Mouse (Mus musculus) lung, adult 2 months (tissue): ENCODE data around the gene Adgrg6.

Source experiments
- CTCF ChIP-seq: fragments of 200-500 bp; IDR thresholded peaks from 2 replicates; pipeline ENCODE4 v1.5.1; 2011; ENCODE audit warnings: mild to moderate bottlenecking, low read length, control low read depth; ENCODE audit not compliant: insufficient read depth
- POLR2A ChIP-seq: fragments of 200-500 bp; IDR thresholded peaks from 2 replicates; pipeline ENCODE4 v1.6.1; 2011; ENCODE audit warnings: low read depth, mild to moderate bottlenecking, control low read depth, low read length, borderline replicate concordance; ENCODE audit errors: extremely low read depth

- TF ChIP-seq CTCF (no peak), POLR2A (no peak)
These were observed 182.2 kb downstream of the Adgrg6 start for GRCm38 (mm10) chr10:14363226-14363625.
